Mouse (Mus musculus) embryonic facial prominence, embryonic 12.5 days (tissue): Measurements from ENCODE around the gene Nrm. TPM values are rescaled to one million over a fixed set of nuclear protein-coding genes. Genes with fewer than 3 reads are reported as not detected.

Experiments used
- ATAC-seq: fragments of 200-750 bp; cut with Nextera tagmentation; 2 replicates; pipeline ENCODE4 v1.8.0; 2017; ENCODE audit not compliant: insufficient number of reproducible peaks, insufficient read depth, low FRiP score, low TSS enrichment
- H3K27ac ChIP-seq: fragments of 300-500 bp; sonication (generic); 2 replicates; pipeline ENCODE4 v1.5.1; 2016; ENCODE audit warnings: mild to moderate bottlenecking
- H3K27me3 ChIP-seq: fragments of 300-500 bp; sonication (generic); 2 replicates; pipeline ENCODE4 v1.6.1; 2016; ENCODE audit warnings: mild to moderate bottlenecking, moderate library complexity
- H3K36me3 ChIP-seq: fragments of 300-500 bp; sonication (generic); 2 replicates; pipeline ENCODE4 v1.6.1; 2016; ENCODE audit warnings: mild to moderate bottlenecking
- H3K4me1 ChIP-seq: fragments of 300-500 bp; sonication (generic); 2 replicates; pipeline ENCODE4 v1.6.1; 2016
- H3K4me2 ChIP-seq: fragments of 300-500 bp; sonication (generic); replicated peaks from 2 replicates; pipeline ENCODE4 v1.6.1; 2016; ENCODE audit warnings: mild to moderate bottlenecking, moderate library complexity
- H3K4me3 ChIP-seq: fragments of 300-500 bp; sonication (generic); 2 replicates; pipeline ENCODE4 v1.5.1; 2016; ENCODE audit warnings: mild to moderate bottlenecking
- H3K9ac ChIP-seq: fragments of 300-500 bp; sonication (generic); 2 replicates; pipeline ENCODE4 v1.6.1; 2016; ENCODE audit warnings: mild to moderate bottlenecking, moderate library complexity
- H3K9me3 ChIP-seq: fragments of 300-500 bp; sonication (generic); 2 replicates; pipeline ENCODE4 v1.6.1; 2016; ENCODE audit warnings: mild to moderate bottlenecking, moderate library complexity
- WGBS: fragments of 180-500 bp; shearing (Covaris S2); methylation state at CpG from one replicate; pipeline ENCODE4 v1.1.7; 2016; 5-methylcytosine and 5-hydroxymethylcytosine counted together
- polyA plus RNA-seq: library from polyadenylated mRNA; unstranded; fragments of >200 nt; fragmentation: Nextera tagmentation; extraction: Ambion mirVana; gene quantifications from 2 replicates; pipeline ENCODE4 v1.2.1, GENCODE M21; 2016

Gene Nrm
- polyA plus RNA-seq, 1 experiment from 2014 or later, result 39.9 TPM

- Histone ChIP-seq H3K9ac (no peak overlapping the region), H3K4me3 (no peak overlapping the region), H3K9me3 (no peaks in the 10 kb centered on the region), H3K27me3 (no peaks in the 10 kb centered on the region), H3K27ac (no peak overlapping the region), H3K36me3 (peaks cover 80% of the 10 kb centered on the region), H3K4me1 (no peaks in the 10 kb centered on the region), H3K4me2 (no peak overlapping the region)
- no peak for ATAC-seq
- 96% methylated on average over 3 of the region's 3 CpGs for WGBS
Observed at GRCm38 (mm10) chr17:35850974-35851373, 10.1 kb upstream of the Nrm start.

DNA sequence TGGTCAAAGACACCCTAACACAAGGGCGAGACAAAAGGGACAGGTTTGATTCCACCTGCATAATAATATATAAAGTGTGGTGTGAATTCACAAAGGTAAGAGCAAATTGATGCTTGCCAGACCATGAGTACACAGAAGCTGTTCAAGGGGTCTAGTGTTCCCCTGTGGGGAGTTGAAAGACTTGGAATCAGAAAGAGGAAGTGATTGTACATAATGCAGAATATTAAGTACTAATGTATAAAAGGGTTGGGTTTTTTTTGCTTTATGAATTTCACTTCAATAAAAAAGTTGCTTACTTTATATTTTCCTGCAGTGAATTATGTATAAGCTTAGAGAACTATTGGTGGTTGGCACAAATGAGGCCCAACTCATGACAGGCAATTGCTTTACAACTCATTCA lies 1.7 kb upstream of the Nrm start:
- no peak overlapping the region for H3K27ac ChIP-seq
- ATAC-seq, result no peak
- H3K4me1 ChIP-seq, result peaks cover 8% of the 10 kb centered on the region; the same call in 1 of the 2 replicates
- peaks cover 25% of the 10 kb centered on the region for H3K36me3 ChIP-seq
- H3K9ac ChIP-seq, result no peak overlapping the region
- WGBS, result 97% methylated on average over 1 of the region's 1 CpGs
- no peak overlapping the region for H3K4me2 ChIP-seq
- no peaks in the 10 kb centered on the region for H3K9me3 ChIP-seq
- no peaks in the 10 kb centered on the region for H3K27me3 ChIP-seq
- H3K4me3 ChIP-seq, result no peak overlapping the region

GRCm38 (mm10) chr17:35859835-35860234 lies 1.3 kb upstream of the Nrm start:
- Histone ChIP-seq H3K9me3 (no peaks in the 10 kb centered on the region), H3K4me1 (peaks cover 13% of the 10 kb centered on the region; the same call in 1 of the 2 replicates), H3K9ac (no peak overlapping the region), H3K27ac (no peak overlapping the region), H3K4me2 (no peak overlapping the region), H3K36me3 (peaks cover 21% of the 10 kb centered on the region), H3K4me3 (no peak overlapping the region), H3K27me3 (no peaks in the 10 kb centered on the region)
- ATAC-seq, result no peak
- WGBS, result 66% methylated on average over 2 of the region's 2 CpGs

DNA sequence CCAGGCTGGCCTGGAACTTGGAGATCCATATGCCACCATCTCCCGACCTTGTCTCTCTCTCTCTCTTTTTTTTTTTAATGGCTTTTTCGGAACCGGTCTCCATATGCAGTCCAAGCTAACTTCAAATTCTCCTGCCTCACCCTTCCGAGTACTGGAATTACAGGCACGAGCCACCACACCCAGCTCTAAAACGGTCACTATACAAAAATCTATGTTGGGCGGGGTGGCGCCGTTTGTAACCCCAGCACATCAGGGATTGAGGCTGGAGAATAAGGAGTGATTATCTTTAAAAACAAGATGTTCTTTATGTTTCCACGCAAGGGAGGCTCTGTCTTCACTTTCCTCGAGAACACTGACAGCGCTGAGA lies 304 bp upstream of the Nrm start:
- Histone ChIP-seq H3K27me3 (no peaks in the 10 kb centered on the region), H3K36me3 (peaks cover 18% of the 10 kb centered on the region), H3K9me3 (no peaks in the 10 kb centered on the region), H3K27ac (peak overlapping the region; percentile 89), H3K4me2 (peak overlapping the region; percentile 66), H3K4me3 (peak overlapping the region; percentile 58), H3K4me1 (peaks cover 17% of the 10 kb centered on the region; the same call in 1 of the 2 replicates), H3K9ac (peak overlapping the region; percentile 53)
- WGBS, result 3% methylated on average over 12 of the region's 12 CpGs
- no peak for ATAC-seq

DNA sequence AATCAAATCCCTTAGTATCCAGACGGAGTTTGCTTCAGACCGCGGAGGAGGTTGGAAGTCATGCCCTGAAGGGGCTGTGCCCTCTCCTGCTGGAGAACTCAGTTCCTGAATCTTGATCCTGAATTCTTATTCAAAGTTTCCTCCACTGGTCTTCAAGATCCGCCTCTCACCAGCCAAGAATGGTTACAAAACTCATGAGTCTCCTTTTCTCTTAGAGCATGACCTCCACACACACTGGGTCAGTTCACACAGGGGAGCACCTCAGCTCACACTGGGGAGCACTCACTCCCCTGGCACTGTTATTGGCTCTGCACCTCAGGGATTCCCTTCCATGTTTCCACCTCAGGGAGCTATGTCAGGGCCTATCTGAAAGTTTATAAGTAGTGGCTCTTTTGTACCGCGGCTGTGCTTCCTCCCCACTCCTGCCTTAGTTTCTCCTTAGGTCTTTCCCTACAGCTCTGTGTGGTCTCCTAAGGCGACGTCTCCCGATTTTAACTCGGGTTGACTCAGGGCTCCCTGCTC lies 3.8 kb downstream of the Nrm start:
- no peaks in the 10 kb centered on the region for H3K36me3 ChIP-seq
- peaks cover 46% of the 10 kb centered on the region for H3K4me1 ChIP-seq
- peak overlapping the region; percentile 98 for H3K27ac ChIP-seq
- H3K9me3 ChIP-seq, result no peaks in the 10 kb centered on the region
- H3K9ac ChIP-seq, result peak overlapping the region; percentile 68
- H3K4me3 ChIP-seq, result peak overlapping the region; percentile 73
- H3K27me3 ChIP-seq, result no peaks in the 10 kb centered on the region
- H3K4me2 ChIP-seq, result peak overlapping the region; percentile 96
- ATAC-seq, result no peak
- 18% methylated on average over 10 of the region's 10 CpGs for WGBS

GRCm38 (mm10) chr17:35865481-35866280 lies 4.6 kb downstream of the Nrm start, which contains the start of gene Ppp1r18:
Gene Ppp1r18, plus strand, starts transcription at chr17:35865593.
- ATAC-seq, result peak; percentile 70
- under 1% methylated on average over 48 of the region's 48 CpGs for WGBS
- peak within 1 kb of the TSS; percentile 98 for H3K27ac ChIP-seq
- no peaks in the 10 kb centered on the region for H3K9me3 ChIP-seq
- H3K36me3 ChIP-seq, result peaks cover 3% of the 10 kb centered on the region; the same call in 1 of the 2 replicates
- peak within 1 kb of the TSS; percentile 73 for H3K4me3 ChIP-seq
- H3K4me1 ChIP-seq, result peaks cover 50% of the 10 kb centered on the region
- H3K4me2 ChIP-seq, result peak within 1 kb of the TSS; percentile 96
- H3K27me3 ChIP-seq, result no peaks in the 10 kb centered on the region
- H3K9ac ChIP-seq, result peak within 1 kb of the TSS; percentile 68

DNA sequence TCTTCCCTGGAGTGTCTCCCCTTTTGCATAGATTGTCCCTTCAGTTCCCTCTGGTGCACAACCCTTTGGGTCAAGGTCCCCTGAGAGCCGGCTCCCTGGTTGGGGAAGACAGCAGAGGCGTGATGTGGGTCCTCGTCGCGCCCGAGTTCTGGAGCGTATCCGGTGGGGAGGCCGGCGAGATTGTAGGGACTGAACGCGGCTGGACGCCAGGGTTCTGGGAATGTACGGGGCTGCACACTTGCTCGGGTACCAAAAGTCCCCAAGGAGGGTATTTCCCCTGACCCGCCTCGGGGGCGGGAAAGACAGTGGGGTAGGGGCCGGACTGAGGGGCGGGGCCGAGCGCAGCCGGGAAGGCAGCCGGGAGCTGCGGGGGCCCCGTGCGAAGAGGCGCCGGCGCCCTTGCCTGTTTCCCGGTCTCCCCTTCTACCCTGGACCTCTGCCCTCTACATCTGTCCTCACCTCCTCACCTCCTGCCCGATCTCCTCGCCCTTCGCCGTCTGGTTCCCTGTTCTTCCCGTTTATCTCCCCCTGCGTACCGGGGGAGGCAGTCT lies 5.2 kb downstream of the Nrm start:
- peak; percentile 44 for ATAC-seq
- peak overlapping the region; percentile 98 for H3K27ac ChIP-seq
- H3K4me1 ChIP-seq, result peaks cover 51% of the 10 kb centered on the region
- peak overlapping the region; percentile 73 for H3K4me3 ChIP-seq
- H3K9ac ChIP-seq, result peak overlapping the region; percentile 68
- peaks cover 8% of the 10 kb centered on the region for H3K36me3 ChIP-seq
- H3K4me2 ChIP-seq, result peak overlapping the region; percentile 96
- under 1% methylated on average over 38 of the region's 38 CpGs for WGBS
- no peaks in the 10 kb centered on the region for H3K9me3 ChIP-seq
- H3K27me3 ChIP-seq, result no peaks in the 10 kb centered on the region

DNA sequence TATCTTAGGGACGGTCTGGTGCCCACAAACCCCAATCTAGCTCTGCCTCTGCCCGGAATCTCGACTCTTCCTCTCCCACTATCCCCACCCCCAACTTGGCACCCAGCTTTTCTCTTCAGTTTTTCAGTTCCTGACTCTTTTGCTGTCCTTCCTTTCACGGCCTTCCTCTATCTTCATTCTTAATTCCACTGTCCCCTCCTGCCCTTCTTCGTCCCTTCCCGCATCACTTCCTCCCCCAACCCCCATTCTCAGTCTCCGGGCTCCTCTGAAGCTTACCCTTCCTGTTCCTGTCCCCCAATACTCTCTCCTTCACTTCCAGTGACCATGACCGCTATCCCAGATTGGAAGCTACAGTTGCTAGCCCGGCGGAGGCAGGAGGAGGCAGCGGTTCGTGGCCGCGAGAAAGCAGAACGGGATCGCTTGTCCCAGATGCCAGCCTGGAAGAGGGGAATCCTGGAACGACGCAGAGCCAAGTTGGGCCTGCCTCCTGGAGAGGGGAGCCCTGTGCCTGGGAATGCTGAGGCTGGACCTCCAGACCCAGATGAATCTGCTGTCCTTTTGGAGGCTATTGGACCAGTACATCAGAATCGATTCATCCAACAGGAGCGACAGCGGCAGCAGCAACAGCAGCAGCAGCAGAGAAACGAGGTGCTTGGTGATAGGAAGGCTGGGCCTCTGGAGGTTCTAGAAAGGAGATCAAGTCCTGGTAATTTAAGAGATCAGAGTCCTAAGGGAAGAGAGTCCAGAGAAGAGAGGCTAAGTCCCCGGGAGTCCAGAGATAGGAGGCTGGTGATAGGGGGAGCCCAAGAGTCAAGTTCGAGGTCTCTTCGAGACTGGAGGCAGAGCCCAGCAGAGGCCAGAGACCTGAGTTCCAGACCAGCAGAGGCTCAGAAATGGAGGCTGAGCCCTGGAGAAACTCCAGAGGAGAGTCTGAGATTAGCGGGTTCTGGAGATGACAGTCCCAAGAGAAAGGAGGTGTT lies 6.1 kb downstream of the Nrm start:
- WGBS, result 9% methylated on average over 26 of the region's 26 CpGs
- Histone ChIP-seq H3K27ac (peak overlapping the region; percentile 98), H3K36me3 (peaks cover 10% of the 10 kb centered on the region), H3K27me3 (no peaks in the 10 kb centered on the region), H3K9ac (peak overlapping the region; percentile 68), H3K4me3 (peak overlapping the region; percentile 73), H3K4me1 (peaks cover 52% of the 10 kb centered on the region), H3K9me3 (no peaks in the 10 kb centered on the region), H3K4me2 (peak overlapping the region; percentile 96)
- no peak for ATAC-seq

GRCm38 (mm10) chr17:35868165-35868820 lies 7.2 kb downstream of the Nrm start:
- Histone ChIP-seq H3K4me3 (peak overlapping the region; percentile 73), H3K4me1 (peaks cover 58% of the 10 kb centered on the region), H3K27me3 (no peaks in the 10 kb centered on the region), H3K27ac (peak overlapping the region; percentile 98), H3K4me2 (peak overlapping the region; percentile 96), H3K9ac (peak overlapping the region; percentile 68), H3K36me3 (peaks cover 13% of the 10 kb centered on the region), H3K9me3 (no peaks in the 10 kb centered on the region)
- WGBS, result 16% methylated on average over 17 of the region's 17 CpGs
- no peak for ATAC-seq

- Histone ChIP-seq H3K4me3 (peak overlapping the region; percentile 73), H3K9me3 (no peaks in the 10 kb centered on the region), H3K4me2 (peak overlapping the region; percentile 96), H3K27ac (peak overlapping the region; percentile 98), H3K9ac (peak overlapping the region; percentile 68), H3K36me3 (peaks cover 18% of the 10 kb centered on the region), H3K27me3 (no peaks in the 10 kb centered on the region), H3K4me1 (peaks cover 63% of the 10 kb centered on the region)
- 2% methylated on average over 7 of the region's 7 CpGs for WGBS
- no peak for ATAC-seq
Observed at GRCm38 (mm10) chr17:35868961-35869345, 7.8 kb downstream of the Nrm start.
